Mouse (Mus musculus) layer of hippocampus, adult 11-12 months (tissue): Measurements from ENCODE around the gene Arrdc2.
"Not testable (repeated sequence)": the region's sequence is repeated elsewhere in the genome, so short reads cannot be mapped to it uniquely, and the experiment has no call there.

Experiments used
- DNase-seq: peaks from one replicate; pipeline ENCODE4 v3.0.0; 2022; ENCODE audit warnings: low spot score

Gene Arrdc2

DNA sequence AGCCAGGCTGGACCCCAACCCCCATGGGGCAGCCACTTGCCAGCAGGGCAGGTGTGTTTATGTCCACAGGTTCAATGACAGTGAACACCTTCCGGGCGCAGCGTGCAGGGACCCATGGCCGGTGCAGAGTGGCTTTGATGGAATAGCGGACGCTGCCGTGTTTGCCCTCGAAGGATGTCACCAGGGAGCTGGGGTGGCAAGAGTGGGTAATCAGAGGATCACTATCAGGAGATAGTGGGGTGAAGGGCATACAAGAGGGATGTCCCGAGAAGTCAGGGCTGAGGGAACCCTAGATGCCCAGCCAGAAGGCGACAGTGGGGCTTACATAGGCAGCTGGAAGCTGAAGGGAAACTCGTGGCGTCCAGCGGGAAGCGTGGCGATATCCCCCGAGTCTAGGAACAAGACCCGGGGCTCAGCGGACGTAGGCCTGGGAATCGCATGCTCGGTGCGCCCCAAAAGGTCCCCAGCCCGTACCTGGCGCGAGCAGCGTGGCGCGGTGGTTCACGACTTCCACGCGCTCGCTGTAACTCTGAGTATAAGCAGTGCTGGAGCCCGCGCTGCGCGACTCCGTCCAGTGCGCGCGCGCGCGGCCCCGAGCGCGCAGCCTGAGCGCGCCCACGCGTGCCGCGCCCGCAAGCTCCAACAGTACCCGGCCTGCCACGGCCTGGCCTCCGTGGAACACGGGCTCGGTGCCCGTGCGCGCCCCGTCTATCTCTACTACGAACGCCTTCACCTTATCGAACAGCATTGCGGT is 689 bp downstream of the Arrdc2 start:
- DNase-seq: no peak

DNA sequence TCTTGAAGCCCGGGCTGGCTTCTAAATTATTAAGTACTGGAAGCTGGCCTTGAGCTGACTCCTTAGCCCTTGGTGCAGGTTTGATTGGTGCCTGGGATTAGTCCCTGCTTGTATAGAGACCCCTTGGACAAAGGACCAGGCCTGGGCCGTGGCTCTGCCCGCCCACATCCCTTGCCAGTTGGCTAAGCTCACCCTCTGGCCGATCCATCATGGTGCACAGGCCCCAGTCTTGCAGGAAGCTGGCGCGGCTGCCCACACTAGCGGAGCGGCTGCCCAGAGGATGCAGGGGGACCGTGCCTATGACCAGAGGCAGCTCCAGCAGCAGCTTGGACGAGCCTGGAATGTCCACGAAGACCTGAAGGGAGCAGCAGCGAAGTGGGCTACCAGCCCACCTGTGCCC is 2.9 kb downstream of the Arrdc2 start:
- DNase-seq: no peak

DNA sequence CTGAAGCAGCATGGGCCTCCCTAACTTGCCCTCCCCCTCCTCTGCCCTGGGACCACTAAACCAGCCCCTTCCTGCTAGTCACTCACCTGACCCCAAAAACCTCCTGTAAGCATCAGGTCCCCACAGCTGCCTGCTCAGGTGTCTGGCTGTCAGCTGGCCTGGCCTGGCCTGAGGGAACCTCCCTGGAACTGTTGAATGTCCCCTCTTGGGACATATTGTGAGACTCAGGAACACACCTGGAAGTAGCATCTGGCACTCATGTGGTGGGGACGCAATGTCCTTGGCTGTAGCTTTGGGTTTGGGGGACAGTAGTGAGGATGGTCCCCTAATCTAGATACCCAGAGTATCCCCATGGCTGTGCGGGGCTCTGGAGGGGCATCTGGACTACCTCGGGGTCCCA is 5.4 kb downstream of the Arrdc2 start:
- no peak for DNase-seq

DNA sequence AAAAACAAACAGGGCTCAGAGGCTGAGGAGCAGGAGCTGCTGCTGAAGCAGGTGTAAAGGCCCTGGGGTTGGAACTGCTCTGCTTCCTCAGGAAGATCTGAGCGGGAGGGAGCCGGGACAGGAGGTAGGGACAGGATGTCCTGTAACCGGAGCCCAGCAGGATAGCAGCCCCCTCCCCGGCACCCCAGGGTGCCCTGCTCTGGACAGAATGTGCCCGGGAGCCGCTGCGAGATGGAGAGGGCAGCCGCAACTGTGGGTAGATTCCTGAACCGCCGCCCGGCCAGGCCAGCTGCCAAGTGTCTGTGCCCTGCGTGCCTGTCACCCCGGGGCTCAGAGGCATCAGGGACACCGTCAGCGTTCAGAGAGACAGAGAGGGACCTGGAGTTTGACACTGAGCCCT is 6.0 kb downstream of the Arrdc2 start:
- DNase-seq: peak; percentile 74

DNA sequence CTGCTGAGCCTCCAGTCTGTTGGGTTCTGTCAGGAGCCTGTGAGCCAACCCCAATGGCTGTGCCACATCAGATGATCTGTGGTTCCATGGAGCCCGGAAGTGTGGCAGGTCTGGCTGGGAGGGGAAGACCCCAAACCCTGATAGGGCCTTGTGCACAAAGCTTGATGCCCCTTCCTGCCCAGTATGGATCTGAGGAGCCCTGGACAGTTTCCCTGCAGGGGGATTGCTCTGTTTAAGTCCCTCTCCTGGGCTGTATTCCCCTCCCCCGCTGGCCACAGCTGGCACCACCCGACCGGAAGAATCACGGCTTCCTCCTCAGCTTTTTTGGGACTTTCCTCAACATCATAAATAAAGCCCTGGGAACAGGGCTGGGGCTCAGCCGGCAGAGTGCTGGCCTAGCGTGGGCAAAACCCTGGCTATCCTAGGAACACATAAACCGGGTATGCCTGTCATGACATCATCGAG is 6.5 kb downstream of the Arrdc2 start:
- DNase-seq: peak; percentile 46

DNA sequence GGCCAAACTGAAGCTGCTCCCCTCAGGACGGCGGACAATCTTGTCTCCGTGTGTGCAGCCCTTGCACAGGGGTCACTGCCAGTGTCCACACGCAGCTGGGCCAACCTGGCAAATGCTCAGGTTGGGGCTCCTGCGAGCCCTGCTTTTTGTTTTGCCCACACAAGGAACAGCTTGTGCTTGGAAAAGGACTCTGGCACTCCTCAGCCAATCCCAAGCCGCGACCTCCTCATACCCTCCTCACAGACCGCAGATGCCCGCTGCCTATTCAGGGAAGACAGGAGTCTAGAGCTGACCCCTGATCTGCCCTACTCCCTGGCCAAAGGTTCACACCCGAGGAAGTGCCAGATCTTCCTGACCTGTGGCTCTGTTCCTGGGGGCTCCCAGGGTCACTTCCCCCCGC is 7.1 kb downstream of the Arrdc2 start:
- DNase-seq: no peak

DNA sequence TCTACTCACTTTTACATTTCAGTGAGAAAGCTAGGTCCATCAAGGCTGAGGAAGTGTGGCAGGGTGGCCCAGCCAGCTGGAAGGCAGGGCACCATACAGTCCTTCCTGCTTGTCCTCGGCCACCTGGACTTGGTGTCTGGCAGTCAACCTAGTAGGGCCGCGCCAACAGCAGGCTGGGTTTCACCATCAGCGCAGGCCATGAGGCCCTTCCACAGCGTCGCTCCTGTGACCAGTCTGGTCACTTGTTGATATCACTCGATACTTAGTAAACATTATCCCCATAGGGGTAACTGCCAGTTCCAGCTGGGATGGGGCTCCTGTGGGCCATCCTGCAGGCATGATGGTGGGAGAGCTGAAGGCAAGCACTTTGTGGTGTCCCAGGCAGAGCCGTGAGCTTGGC is 8.0 kb downstream of the Arrdc2 start:
- DNase-seq: no peak

DNA sequence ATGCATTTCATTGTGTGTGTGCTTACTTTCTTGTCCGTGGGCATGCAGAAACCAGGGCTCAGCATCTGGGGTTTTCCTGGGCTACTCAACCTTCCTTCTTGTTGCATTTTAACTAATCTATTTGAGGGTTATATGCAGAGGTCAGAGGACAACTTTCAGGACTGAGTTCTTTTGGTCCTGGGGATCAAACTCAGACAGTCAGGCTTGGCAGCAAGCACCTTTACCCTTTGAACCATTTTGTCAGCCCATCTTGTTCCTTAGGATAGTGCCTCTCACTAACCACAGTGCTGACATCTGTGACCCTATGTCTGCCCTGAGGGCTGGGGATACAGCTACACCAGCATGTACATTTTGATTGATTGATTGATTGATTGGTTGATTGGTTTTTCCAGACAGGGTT is 11.7 kb downstream of the Arrdc2 start:
- no peak for DNase-seq

DNA sequence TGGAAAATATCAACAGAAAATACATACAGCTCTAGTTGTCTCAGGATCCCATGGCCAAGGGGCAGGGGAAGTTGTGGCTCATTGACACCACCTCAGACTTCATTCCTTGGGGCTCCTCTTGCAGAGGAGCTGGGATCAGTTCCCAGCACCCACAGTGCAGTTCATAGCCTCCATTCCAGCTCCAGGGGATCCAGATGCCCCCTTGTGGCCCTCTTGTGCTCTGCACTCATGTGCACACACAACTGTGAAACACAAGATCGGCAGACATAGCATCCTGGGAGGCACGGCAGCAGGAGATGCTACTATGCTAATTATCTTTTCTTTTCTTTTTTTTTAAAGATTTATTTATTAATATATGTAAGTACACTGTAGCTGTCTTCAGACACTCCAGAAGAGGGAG is 12.5 kb downstream of the Arrdc2 start:
- DNase-seq: no peak

DNA sequence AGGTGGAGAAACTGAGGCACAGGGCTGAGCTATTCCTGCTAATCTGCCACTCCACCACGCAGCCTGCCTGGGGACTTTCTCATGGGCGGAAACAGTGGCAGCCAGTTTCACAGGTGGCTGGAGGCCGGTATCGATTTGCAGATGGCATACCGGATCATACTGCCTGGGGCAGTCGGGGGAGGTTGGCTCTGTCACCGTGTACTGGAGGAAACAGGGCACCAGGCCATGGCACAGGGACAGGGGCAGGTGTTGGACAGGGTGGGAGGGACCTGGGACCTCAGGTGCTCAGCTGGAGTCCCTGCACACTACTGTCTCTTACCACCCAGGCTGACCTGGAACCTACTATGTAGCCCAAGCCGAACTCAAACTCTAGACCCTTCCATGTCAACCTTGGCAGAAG is 13.7 kb downstream of the Arrdc2 start:
- DNase-seq: no peak

DNA sequence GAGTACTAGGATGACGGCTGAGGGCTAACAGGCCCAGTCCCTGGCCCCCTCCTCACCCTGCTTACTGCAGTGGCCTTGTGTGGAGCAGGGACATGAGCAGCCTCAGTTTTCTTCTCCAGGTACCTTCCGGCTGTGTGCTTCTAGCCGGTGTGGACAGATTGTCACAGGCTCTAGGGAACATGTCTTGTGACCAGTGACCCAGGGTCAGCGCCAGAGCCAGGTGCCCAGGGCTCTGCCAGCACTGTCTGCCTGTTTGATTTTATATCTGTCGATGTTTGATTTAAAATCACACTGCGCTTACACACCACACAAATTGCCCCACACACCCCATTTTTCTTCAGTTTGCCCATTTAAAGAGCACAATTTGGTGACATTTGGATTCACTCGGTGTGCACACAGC is 15.7 kb downstream of the Arrdc2 start:
- DNase-seq: no peak

DNA sequence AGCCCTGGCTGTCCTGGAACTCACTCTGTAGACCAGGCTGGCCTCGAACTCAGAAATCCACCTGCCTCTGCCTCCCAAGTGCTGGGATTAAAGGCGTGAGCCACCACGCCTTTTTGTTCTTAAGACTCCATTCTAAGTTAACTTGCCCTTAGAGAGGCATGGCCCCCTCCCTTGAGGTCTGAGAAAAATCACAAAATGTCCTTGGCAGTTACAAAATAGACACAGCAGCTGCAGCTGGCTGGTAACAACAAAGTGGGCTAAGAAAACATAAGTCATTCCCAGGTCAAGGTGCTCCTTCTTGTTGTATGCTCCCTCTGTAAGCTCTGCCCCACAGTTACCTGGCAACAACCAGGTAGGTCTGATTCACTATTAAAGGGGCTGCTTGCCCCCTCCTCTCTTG is 16.9 kb downstream of the Arrdc2 start:
- DNase-seq: not testable (repeated sequence)

DNA sequence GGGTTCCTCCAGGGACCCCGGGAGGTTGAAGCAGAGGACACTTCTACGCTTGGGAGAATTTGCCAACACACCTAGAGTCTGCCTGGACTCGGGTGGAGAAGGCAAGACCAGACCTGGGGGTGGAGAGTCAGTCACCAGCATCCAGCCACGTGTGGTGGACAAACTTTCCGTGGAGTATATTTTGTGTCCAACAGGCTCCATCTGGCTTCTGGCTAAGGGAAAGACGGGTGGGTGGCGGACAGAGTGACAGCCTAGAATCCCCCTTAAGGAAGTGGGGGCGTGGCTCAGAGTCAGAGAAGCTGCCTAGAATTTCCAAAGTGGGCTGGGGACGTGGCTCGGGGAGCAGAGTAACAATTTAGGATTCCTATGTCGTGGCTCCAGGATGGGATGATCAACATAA is 17.5 kb downstream of the Arrdc2 start:
- DNase-seq: no peak

DNA sequence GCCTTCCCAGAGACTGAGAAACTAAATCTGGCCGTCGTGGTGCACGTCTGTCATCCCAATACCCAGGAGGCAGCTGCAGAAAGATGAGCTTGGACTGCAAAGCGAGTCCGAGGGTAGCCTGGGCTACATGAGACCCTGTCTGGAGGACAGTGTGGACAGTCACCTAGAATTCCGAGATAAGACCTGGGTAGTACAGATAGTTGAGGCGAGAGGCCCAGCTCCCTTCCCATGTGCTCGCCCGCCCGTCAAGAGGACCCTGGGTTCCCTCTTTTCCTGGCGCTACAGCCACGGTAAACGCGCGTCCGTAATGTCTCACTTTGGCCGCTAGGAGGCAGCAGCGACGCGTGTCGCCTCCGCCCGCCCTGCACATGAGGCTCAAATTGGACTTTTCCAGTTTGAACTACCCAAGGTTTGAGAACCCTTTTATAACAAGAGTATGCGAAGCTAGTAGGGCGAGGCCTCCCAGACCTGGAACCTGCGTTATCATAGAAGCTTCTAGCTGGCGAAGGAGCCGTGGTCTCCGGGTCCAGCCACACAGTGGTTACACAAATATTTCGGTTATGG is 18.0 kb downstream of the Arrdc2 start:
- peak; percentile 68 for DNase-seq

DNA sequence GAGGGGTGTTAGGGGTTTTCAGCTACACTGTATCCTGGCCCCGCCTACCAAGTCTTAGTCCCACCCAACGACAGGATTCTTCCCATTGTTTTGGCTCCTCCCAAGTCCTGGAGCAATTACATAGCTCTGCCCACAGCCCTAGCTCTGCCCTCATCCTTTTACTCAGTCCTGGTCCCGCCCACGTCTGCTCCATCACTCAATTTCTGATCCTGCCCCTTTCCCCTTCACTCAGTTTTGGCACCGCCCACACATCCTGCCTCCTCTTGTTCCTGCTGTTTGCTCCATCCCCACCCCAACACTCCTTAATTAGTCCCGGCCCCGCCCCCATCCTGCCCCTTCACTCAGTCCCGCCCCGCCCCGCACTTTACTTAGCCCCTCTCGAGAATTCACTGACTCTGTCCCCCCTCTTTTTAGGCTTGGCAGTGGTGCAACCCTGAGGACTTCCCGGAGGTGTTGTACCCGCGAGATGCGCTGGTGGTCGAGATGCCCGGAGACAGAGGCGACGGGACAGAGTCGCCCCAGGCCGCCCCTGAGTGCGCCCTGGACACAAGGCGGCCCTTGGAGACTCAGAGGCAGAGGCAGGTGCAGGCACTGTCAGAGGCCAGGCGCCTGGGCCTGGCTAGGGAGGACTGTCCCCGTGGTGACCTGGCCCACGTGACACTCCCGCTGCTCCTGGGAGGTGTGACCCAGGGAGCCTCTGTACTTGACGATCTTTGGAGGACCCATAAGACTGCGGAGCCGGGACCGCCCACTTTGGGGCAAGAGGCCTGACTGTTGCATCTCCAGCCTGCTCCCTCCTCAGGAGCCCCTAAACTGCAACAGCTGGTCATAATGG is 19.2 kb downstream of the Arrdc2 start:
- DNase-seq: no peak

DNA sequence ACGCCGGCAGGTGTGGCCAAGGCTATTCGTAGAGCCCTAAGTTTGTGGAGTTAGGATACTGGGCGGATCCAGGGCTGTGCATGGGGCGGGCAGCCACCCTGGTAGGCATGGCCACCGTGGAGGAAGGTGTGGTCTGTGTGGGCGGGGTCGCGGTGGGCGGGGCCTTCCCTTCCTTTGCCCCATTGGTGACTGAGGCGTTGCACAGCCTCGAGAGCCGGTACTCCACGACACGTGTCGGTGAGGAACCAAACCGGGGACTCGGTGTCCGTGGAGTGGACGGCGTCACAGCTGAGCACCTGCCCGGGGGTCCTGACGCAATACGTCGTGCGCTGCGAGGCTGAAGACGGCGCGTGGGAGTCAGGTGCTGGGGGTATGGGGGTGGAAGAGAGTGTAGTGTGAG is 22.8 kb downstream of the Arrdc2 start:
- peak; percentile 51 for DNase-seq

DNA sequence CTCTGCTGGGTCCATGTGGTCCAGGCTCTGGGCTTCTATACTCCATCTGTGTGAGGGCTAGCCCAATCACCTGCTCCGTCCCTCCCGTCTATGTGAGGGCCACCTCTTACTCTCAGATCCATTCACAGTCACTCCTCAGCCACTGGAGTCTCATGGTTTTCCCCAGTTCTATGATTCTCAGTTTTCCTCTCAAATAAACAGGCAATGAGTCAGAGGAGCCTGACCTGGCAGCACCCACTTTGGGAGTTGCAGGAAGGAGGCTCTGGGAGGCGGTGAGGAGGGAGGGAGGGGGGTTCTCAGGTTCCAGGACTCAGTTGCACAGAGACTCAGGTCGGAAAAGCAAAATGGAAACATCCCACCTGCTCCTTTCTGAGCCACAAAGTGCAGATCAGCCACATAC is 26.6 kb downstream of the Arrdc2 start:
- DNase-seq: no peak

DNA sequence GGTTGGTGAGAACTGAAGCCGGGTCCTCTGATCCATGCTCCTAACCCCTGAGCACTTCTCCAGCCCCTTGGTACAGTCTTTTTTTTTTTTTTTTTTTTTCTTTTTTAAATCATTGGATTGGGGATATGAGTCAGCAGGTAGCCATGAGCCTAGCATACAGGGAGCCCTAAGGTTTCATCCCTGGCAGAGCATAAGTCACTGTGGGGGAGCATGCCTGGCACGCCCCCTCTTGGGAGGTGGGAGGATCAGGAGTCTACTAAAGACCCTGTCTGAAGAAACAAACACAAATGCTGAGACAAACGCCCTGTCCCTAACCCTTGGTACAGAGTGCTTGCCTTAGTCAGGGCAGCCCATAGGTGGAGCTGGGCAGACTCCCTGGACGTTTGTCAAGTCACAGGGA is 27.5 kb downstream of the Arrdc2 start:
- DNase-seq: no peak

DNA sequence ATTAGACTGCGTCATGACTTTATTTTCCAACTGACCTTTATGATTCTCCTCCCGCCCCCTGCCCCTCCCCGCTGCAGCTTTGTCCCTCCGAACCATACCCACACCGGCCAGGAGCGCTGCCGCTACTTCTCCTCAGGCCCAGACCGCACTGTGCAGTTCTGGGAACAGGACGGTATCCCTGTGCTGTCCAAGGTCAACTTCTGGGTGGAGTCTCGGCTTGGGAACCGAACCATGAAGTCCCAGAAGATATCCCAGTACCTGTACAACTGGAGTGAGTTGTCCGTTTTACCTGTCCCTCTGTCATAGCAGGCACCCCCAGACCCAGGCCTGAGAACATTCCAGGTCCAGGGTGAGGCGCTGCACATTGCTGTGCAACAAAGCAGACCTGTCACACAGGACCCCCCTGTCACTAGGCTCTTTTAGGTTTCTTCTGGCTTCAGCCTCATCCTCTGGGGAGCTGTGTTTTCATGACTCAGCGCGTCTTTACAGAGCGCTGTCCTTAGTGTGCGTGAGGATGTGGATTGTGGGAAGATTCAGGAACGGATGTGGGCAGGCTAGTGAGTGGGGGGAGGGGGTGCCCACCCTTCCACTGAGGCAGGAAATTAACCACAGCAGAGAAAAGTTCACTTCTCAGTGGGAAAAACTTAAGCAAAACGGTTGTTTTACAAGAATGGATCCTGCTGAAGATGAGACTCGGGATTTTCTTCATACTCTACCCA is 28.4 kb downstream of the Arrdc2 start:
- no peak for DNase-seq

DNA sequence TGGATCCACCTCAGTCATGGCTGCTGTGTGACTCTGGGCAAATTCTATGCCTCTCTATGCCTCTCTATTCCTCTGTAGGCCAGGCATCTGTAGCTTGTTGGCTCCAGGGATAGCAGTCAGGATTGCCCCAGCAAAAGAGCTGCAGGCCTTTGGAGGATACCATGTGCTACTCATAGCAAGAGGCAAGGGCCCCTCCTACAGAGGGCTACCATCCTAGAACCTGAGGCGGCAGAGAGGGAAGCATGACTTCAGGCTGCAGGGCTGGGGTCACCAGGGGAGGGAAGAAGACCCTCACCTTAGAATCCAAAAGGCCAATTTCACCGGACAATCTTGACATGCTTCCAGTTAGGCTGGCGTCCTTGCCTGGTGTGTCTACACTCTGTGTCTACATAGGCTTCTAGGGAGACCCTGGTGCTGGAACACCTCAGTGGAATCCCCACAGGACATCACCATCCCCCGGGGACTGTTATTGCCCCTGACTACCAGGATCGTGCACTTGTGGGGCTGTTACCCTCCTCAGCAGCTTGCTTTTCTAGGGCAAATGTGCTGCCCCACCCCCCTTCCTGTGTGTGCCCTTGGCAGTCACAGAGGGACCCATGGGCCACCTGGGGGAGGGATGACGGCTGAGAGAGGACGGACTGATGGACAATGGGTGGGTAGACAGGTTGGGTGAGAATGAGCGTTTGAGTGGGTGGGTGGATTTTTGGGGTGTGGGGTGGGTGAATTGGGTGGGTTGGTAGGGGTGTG is 30.4 kb downstream of the Arrdc2 start:
- DNase-seq: no peak

DNA sequence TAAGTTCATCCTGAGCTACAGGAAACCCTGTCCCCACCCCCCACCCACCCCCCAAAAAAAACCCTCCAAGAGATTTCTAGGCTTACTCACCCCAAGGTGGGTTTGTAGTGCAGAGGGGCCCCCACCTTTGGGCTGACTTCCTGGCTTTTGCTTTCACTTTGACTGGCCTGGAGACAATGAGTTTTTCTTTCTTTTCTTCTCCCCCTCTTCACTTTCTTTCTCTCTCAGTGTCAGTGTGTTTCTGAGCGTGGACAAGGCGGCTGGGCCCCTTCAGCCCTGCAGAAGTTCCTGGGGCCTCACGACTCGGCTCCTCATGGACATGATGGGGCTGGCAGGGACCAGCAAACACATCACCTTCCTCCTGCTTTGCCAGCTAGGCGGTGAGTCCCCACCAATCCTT is 31.3 kb downstream of the Arrdc2 start, which contains the start of gene Il12rb1:
Gene Il12rb1, plus strand, starts transcription at position 211 of the 400 bp plus-strand sequence.
- no peak for DNase-seq

DNA sequence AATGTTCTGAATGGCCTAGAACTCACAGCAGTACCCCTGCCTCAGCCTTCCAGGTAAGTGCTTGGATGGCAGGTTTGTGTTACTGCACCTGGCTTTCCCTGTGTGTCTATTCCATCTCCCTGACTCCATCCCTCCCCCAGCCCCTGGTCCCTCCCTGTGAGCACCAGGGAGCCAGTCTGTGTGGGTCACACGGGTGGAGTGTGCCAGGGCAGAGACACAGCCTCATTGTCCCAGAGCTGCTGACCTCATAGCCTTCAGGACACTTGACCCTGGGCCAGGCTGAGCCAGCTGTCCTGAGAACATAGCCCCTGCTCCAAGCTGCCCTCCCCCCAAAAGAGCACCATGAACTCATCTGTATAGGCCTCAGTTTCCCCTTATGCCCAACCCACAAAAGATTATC is 32.2 kb downstream of the Arrdc2 start:
- DNase-seq: peak; percentile 75
